Mouse (Mus musculus): ENCODE results near the gene Tnrc6b.
A peak's percentile ranks its signal among the peaks of the same experiment; 100 is the strongest.

Gene Tnrc6b

DNA sequence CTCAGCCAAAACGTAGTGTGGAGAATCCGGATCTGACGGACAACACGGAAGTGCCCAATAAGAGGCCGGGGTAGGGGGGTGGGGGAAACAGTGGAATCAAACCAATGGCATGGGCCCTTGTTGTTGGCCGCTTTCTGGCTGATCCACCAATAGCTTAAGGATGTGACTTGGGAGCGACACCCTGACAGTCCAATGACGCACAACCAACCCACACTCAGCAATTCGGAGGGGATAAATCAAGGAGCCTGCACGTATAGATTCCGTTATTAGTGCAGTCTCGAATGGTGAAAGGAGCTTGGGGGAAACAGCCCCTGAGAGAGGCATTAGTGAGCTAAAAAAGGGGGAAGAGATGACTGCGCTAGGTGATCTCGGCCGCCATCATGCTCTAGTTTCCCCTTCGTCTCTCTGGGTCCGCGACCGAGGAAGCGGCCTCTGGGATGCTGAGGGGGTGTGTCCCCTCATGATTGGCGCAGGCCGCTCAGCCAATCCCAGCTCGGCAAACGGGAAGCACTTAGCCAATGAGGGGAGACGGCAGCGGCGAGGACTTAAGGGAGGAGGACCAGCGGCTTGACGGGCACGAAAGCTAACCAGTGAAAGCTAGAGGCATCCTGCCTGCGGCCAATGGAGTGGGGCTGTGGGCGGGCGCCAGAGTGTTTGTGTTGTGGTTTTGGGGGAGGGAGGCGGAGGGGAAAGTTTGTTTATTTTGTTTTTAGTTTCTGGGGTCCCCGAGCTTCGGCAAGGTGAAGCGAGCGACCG is at the start of gene Tnrc6b:
TSS of gene Tnrc6b (plus strand) at position 706 of the 756 bp plus-strand sequence.
- peak; percentile 99 for DNase-seq

DNA sequence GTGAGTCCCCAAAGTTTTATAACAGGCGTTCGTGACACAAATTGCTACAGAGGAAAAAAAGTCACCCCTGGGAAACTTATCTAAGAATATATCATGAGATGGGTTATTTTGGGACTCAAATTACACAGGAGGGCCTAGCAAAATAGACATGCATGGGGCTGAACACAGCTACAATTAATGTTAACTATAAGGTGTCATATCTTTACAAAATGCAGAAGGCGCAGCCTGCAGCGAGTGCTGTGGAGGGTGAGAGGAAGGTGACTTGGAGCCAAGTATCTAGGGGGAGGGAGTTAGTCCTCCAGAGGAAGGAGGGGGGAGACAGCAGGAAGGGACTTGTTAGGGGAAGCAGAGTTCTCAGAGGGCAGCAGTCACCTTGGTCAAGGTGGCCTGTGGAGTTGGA is 46.7 kb upstream of the Tnrc6b start:
- DNase-seq = no peak

DNA sequence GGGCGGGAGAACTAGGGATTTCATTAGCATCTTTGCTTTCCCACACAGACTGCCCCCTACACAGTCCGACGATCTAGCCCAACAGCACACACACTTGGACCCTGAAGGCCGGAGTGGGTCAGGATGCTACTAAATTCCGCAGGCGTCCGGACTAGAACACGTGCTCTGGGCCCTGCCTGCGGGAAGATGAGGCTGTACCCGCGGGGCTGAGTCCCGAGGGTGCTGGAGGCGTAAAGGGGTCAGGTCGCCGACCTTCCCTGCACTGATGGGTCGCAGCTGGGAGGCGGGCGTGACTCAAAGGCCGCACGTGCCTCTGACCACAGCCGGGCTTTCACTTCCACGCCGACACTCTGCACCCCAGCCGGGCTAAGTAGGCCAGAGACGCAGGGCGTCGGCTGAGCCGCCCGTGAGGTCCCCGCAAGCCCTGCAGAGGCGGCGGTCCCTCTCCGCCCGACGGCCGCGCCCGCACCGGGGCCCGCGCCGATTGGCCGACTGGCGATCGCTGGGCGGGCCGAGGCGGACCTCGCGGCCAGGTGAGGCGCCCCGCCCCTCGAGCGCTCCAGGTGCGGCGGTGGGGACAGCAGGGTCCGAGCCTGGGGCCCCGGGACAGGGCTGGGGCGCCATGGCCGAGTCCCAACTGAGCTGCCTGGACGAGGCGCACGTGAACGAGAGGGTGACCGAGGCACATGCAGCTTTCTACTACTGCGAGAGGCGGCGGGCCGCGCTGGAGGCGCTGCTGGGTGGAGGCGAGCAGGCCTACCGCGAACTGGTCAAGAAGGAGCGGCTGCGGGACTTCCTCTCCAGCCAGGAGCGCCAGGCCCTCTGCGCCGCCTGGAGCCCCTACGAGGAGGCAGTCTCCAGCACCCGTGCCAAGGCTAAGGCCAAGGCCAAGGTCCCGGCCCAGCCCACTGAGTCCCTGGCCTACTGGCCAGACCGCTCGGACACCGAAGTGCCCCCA is 39.5 kb upstream of the Tnrc6b start, which contains the start of gene Fam83f:
TSS of gene Fam83f (plus strand) at position 553 of the 958 bp plus-strand sequence.
- peak; percentile 40 to 42 for DNase-seq

DNA sequence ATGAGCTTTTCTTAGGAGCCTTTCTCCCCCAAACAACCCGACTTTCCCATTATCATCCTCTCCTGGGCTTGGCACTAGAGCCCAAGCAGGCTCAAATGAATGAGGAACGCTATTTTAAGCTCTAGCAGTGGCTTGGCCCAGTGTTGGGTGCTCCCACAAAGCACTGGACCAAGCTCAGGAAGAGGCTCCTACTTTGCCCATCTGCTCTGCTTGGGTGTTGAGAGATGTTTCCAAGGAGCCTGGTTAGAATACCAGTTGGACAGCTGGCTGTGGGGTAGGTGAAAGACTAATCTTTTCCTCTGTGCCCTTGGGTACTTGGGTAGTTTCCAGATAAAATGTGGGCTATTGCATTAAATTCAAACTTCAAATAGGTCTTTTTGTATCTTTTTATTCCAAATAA is 38.3 kb upstream of the Tnrc6b start:
- no peak for DNase-seq

DNA sequence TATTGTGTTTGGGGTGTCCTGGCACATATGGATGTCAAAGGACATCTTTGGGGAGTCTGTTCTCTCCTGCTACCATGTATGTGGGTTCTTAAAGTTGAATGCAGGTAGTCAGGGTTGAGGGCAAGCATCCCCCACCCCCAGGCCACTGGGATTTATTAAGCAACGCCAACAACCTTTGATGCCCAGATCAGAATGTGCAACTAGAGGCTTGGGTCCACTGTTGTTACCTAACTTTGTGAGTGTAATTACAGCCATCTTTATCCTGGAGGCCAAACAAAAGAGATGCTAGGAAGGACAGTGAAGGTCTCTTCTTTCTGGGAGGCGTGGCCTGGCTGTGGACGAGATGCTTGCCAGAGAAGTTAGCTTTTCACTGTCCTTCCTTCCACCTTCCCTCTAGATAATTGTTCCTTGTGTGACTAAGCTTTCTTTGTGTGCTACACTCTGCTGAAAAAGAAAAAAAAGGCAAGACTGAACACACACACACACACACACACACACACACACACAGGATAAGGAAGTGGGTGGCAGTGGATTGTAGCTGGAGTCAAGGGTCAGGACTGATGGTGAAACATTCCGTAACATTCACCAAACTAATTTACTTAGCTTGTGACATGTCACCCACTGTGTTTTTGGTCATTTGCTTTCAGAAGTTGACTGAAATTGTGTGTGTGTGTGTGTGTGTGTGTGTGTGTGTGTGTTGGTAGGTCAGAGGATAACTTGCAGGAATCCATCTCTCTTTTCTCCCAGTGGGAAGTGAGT is 37.6 kb upstream of the Tnrc6b start:
- DNase-seq = no peak

DNA sequence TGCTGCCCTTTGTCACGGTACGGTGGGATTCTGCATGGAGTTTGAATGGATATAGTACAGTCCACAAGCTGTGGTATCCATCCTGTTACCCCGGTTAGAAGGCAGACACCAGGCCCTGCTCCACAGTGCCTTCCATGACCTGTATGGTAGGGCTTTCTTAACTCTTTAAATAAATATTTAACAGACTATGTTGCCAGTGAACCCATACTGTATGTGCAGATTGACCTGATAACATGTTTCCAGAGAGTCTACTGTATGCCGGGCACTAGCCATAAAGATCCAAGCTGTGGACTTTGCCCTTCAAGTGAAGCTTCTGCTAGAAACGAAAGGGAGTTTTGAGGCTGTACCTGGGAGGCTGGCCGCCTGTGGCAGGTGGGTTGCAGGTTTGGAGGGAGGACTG is 36.4 kb upstream of the Tnrc6b start:
- DNase-seq = no peak

DNA sequence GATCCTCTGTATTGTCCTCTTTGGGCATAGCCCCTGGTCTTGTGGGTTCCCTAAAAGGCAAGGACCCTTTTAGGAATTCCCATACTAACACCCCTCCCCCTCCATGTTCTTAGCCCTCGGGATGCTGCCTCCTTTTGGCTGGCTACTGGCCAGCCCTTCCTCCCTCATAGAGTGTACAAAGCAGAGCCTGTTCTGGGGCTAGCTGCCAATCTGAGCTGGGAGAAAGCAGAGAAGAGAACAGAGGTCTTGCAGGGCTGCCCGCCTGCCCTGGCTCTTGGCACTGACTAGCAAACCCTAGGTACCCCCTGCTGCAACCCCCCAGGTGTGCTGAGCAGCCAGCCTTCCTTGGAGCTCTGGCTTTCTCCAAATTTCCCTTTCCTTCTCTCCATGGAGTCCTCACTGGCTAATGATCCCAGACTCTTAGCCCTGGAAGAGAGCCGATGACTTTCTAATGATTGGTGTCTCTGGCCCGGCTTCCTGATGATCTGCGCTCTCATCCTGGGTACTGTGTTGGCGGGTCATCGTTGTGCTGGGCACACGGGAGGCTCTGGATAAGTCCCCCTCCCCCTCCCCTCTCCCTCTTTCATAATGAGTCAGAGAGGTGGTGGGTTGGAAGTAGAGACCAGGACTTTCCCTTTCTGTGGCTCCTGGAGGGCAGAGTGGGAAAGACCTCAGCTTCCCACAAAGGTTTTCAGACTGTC is 31.4 kb upstream of the Tnrc6b start:
- DNase-seq = peak; percentile 77 to 80

DNA sequence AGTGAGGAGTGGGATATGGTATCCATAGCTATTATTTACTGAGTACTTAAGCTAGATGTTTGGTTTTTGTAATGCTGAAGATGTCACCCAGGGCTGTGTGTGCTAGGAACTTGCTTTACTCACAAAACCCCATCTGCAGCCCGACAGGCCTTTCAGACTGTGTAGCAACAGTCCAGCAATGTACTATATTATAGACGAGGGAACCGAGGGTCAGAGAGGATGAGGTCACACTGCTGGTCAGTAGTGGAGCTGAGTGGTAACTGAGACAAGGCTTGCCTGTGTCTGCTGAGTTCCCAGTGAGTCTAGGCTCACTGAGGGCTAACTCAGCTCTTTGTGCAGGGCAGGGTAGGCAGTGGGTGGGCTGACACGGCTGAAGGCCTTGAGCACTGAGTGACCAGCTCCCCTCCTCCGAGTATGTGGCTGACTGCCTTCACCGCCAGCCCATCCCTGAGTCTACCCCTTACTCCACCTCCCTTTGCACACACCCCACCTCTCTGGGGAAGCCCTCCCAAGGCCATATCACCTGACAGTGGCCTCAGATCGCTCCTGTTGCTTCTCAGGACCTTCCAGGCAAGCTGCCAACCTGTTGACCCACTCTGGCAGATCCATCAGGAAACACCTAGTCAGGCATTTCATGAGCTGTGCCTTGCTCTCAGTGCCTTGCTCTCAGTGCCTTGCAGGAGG is 30.6 kb upstream of the Tnrc6b start:
- DNase-seq = peak; percentile 74 to 83

DNA sequence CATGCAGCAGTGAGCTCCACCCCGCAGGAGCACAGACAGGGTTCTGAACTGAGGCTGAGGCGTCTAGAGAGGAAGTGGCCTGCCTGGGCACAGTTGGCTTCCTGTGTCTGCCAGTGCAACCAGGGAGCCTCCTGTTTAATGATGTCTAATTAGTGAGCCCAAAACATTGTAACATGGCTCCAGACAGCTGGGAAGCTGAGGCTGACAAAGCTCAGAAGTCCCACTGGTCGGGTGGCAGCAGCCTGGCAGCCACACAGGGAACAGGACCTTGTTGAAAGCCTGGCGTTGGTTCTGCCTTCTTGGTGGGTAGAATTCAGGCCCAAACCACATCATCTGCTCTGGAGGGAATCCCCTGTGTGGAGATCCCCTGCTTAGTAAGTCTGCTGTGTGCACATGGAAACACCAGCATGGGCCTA is 29.6 kb upstream of the Tnrc6b start:
- DNase-seq = no peak

DNA sequence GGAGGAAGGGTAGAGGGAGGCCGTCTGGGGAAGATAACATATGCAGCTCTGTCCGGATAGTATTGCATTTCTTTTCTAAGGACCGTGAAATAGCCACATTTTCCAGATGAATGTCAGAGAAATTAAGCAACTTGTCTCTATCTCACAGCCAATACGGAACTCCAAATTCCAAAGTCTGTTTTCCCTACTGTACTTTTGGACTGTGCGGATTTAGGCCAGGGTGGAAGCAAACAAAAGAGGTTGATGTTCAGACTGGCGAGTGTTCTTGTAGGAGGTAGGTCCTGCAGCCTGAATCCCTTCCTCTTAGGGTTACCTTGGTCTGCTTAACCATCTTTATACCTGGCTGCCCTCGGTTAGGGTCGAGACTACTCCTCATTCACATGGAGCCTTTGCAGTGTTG is 28.8 kb upstream of the Tnrc6b start:
- DNase-seq = peak; percentile 58 to 69

DNA sequence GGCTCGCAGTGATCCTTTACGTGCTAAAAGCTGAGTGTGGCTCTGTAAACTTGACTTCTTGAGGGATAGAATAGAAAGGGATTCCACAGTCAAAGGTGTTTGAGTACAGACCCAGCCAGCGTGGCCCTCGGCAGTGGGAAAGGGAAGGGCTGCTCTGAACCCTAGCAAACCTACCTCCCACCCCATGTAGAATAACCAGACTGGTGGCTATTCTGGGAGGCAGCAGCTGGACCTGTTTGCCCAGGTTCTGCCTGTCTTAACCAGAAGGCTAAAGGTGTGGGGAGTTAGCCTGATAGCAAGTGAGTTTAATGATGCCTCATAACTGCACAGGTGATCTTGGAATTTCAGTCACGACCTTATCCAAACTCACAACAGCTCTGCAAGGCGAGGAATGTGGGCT is 28.0 kb upstream of the Tnrc6b start:
- peak; percentile 39 to 66 for DNase-seq

DNA sequence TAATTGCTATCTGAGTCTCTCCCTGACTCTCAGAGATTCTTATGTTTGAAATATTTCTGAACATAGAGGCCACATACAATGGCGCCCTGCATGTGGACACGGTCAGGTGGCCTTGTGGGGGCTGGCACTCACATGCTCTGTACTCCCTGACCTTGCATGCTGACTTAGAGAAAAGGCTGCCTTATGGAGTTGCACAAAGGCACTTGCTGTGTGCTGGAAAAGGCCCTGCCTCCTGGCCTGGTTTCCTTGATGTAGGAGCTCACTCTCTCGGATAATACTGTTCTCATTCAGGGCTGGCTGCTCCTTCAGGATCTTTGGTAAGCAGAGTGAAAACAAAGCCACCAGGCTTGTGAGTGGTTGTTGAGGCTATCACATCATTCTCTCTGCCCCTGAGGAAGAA is 27.1 kb upstream of the Tnrc6b start:
- DNase-seq = peak in 1 of 2 experiments; percentile 6

DNA sequence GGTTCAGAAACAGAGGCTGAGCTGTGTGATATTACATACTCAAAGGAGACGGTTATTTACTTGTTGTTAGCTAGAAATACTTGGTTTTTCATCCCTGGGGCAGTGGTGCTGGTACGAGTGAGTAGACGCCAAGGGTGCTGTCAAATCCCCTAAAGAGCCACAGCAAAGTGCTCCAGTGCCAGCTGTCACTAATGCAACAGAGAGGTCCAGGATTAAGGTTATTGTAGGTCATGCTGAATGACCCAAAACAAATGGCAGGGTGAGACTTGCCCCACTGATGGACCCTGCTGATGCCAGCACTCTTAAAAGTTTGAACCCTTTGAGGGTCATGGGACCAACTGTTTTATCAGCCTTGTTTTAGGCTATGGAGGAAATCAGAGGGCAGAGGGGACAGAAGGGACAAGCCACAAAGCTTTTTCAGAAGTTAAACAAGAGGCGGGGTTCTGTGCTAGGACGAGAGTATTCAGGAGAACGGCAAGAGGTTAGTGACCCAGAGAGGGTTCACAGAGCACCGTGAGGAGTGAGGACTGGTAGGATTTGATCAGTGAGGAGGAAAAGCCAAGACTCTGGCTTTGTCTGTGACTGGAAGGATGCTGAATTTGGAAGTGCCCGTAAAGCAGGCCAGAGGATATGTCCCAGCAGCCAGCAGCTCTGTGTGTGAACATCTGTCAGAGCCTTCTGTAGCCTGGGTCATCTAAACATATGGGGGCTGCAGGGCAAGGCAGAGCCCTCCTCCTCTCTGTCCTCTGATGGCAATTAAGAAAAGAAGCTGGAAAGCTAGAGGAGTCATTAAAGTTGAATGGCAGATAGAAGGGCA is 26.1 kb upstream of the Tnrc6b start:
- DNase-seq = no peak

DNA sequence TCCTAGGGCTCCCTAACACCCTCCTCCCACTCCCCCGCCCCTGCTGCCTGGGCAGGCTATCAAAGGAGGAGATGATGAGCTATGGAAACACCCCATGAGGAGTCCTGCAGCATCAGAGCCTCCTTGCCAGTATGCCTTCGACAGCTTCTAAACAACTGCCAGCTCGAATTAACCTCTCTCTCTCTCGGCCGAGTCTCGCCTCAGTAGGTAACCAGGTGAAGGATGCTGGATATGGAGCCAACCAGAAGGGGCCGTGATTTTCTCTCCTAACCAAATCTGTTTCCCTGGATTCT is 25.6 kb upstream of the Tnrc6b start:
- no peak for DNase-seq

DNA sequence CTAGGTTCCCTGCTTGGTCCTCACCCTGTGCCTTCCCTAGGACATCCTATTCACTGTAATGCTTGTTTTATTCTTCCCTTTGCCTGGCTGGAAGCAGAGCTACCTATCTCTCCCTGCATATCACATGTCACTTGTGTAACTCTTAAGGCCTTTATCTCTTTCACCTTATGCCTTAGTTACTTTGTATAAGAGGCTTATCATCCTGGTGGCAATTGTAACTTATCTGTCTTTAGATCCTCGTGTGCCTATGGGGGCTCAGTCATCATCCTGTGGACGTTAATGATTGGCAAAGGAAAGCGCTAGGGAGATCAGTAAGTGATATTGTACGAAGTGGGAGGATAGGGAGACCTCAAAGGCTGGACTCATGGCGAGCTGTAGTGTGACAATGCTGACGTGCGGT is 22.6 kb upstream of the Tnrc6b start:
- DNase-seq = no peak

DNA sequence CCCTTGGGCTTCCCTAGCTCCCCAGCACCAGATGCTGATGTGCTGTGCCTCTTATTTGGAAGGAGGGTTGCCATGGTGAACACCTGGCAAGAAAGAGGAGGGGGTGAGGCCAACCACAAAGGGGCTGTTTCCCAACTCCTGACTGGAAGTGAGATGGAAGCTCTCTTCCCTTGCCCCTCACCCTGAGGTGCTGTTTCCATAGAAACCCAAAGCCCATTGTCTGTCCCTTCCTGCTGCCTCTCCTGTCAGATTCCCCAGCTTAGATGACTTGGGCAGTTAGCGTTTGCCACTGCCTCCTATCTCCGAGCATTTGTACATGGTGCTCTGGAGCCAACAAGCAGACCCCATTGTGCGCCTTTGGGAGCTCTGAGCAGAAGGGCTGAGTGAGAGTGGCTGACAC is 17.6 kb upstream of the Tnrc6b start:
- no peak for DNase-seq

DNA sequence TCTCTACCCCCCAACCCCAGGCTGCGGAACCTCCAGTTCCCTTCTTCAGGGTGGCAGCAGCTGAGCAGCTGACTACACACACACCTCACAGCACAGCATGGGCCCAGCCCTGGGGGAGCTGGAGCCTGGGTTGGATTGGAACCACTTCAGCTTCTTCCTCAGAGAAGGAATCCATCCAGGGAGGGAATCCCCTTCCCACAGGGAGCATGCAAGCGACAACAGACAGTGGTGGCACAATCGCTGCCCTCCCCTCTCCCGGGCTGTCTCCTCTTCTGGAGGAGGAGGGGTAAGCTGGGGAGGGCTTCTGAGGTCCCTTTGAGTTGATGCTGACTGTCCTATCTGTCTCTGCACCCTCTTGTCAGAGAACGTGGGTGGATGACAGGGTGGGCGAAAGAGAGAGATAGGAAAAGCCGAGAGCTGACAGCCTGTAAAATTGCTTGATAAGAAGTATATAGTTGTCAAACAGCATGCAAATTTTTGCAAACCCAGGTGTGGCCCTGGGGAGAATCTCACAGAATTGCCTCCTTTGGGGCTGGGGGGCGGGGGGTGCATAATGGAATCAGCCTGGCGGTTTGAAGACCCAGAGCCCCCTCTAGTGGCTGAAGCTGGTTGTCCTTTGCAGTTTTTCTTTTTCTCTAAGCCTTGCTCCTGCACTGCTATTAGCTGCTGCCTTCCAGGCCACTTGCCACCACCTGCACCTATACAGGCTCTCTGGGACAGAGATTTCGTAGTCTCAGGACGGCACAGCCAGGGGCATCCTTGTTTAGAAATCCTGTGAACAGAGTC is 16.8 kb upstream of the Tnrc6b start:
- DNase-seq = peak in 1 of 2 experiments; percentile 63

DNA sequence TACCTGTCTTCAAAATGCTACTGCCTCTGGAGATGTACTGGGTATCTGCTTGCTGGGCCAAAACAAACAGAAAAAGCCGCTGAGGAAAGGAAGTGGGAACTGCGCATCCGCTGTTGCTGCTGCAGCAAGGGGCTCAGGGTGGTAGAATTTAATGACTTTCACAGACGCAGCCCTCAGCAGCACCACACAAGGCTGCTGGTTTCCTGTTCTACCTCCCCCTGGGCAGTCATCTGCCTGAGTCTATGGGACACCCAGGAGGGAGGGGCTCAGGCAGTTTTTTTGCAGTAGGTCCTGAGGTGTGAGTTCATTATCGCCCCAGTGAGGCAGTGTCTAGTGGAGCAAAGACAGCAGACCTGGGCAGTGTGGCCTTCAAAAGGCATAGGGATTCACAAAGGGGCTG is 13.5 kb upstream of the Tnrc6b start:
- DNase-seq = no peak

DNA sequence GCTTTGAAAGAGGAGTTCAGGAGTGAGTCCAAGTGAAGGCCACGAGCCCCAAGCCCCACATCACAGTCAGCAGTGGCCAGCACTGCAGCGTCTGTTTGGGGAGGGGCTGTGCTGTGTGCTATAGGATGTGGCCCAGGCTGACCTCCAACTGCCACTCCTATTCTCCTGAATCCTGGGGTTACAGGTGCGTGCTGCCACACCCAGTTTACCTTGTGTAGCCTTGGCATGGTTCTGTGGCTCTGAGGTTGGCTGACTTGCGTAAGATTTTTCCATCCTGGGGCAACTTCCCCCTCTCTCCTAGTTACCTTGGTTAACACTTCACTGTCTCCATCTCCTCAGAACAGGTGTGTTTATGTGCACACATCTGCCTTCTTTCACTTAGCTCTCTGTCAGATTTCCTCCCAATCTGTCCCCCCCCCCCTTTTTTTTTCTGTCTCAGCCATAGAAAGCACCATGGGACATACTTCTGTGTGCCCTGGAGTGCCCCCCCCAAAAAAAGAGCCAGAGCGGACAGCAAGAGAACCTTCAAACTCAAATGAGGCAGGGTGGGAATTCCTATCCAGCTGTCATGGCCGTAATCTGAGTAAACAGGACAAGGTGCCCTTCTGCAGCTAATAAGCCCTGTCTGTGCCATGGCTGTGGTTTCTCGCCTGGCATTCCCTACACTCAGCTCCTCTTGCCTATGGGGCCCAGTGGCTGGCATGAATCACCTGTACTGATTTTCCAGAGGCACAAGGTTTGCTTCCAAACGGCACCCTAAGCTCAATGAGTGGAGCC is 9.4 kb upstream of the Tnrc6b start:
- no peak for DNase-seq

DNA sequence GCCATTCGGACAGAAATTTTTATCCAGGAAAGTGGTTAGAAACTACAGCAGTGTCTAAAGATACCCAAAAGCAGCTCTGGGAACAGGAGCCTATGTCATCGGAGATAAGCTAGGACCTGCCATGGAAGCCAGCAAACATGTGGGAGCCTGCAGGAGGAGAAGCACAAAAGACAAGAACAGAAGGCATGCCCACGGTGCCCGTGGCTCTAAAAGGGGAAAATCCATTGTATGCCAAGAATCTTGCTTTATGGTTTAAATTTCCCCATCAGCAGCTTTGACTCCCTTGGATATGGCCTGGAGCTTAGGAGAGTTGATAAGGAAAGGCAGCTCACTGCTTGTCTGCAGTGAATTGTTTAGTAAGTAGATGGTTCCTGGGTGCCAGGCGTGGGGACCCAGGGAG is 8.2 kb upstream of the Tnrc6b start:
- DNase-seq = no peak
